Mouse (Mus musculus) embryo, embryonic 11 days (tissue): ENCODE results near the gene Apob.
"Not testable (repeated sequence)": the region's sequence is repeated elsewhere in the genome, so short reads cannot be mapped to it uniquely, and the experiment has no call there.

Experiments
- DNase-seq: peaks from one replicate; pipeline ENCODE4 v3.0.0-alpha.2; 2015

Gene Apob

DNA sequence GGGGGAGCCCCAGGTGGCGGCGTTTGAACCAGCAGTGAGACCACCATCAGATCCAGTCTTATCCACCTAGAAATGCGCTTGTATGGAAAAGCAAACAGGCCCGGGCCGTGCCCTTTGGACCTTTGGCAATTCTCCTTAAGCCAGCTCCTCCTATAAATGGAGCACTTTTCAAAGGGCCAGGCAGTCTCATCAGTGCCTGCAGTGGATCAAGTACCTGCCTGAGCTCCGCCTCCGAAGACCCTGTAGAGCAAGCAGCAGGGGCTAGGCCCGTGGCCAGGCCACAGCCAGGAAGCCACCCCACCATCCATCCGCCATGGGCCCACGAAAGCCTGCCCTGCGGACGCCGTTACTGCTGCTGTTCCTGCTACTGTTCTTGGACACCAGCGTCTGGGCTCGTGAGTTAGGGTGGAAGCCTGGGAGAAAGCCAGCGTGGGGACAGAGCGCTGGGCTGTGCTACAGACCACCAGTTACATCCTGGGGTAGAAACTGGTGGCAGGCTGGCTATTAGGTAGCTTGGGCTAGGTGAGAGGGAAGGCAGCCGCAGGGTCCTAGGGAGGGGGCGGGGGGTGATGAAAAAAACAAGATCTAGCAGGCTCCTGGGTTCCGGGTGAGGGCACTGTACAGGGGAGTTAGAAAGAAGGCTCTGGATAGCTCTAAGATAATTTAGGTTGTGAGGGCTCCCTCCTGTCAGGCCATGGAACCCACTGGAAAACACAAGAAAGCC is at the start of gene Apob:
Apob (plus strand) TSS at position 183 of the 724 bp plus-strand sequence.
- peak; percentile 7 for DNase-seq

DNA sequence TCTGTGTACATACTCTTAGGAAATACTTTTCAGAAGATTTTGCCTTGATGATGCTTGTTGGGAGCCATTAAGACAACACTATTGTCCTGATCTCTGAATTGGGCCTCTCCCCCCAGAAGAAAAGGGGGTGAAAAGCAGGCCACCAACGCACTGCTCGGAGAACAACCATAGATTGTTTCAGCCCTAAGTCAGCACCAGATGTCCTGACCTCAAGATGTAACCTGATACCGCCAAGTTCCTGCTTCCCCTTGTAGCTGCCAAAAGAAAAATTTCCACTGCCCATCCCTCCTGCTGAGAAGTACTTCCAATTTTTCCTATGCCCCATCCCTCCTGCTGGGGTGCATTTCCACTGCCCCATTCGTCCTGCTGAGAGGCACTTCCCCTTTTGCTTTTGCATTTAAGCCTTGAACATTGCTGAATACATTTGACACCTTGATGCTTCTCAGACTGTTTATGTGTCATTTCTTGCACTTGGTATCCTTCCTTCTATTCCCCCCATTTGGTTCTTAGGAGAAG is 45.0 kb upstream of the Apob start:
- no peak for DNase-seq

DNA sequence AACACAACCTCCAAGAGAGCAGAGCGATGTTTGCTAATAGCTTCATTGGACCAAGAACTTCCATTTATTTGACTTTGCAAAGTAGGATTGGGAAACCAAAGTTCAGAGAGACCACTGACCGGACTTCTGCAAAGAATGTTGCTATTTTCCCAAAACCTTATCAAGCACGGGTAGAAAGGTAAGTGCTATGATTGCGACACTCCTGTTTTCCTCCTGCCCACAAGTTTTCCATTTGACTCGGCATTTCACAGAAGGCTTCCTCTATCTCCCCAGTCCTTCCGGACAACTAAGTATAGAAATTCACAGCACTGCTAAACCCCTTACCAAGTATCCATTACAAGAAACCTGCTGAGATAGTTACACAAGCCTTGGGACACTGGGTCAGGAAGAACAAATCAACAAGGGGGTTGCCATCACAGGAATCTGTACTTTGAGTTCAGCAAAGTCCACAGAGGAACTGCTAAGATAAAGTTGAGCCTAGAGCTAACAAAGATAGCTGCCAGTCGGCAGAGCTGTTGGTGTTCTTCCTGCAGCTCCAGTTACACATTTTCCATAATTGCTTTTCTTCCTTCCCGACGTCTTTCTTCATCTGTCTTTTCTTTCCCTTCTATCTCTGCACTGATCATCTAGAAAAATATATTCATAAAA is 27.2 kb upstream of the Apob start:
- no peak for DNase-seq

DNA sequence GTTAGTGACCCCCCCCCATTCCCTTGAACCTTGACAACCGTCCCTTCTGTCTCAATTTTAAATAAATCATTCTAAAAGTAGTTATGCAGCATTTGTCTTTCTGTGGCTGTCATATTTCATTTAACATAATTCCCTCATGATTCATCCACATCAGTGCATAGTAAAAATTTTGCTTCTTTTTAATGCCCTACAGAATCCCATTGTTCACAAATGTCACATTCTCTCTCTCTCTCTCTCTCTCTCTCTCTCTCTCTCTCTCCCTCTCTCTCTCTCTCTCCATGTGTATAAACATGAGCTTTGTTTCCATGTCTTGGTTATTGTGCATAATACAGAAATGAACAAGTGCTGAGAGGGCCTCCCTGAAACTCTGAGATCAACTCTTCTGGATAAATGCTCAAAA is 18.6 kb upstream of the Apob start:
- DNase-seq, result no peak

DNA sequence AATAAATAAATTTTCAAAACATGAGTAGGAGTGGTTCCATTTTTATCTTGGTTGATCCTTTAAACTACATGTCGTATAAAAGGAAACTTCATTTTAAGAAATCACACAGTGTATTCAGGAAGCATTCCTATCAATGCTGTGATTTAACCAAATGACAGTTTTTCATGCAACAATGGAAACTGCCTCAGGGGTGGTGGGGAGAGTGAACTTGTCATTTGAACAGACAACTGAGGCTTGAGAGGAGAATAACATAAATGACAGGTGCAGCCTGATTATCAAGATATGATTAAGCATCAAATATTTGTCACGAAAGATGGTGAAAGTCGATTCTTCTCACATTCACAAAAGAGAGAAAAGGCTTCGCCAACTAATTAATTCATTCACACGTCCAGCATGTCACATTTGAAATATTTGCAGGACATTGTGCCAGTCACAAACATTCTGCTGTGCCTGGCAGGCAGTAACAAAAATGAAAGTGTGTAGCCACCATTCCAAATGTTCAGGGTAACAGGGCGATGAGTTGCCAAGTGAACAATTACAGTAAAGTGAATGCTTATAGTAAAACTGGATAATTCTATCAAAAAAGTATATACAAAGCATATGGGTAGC is 18.0 kb upstream of the Apob start:
- DNase-seq, result no peak

DNA sequence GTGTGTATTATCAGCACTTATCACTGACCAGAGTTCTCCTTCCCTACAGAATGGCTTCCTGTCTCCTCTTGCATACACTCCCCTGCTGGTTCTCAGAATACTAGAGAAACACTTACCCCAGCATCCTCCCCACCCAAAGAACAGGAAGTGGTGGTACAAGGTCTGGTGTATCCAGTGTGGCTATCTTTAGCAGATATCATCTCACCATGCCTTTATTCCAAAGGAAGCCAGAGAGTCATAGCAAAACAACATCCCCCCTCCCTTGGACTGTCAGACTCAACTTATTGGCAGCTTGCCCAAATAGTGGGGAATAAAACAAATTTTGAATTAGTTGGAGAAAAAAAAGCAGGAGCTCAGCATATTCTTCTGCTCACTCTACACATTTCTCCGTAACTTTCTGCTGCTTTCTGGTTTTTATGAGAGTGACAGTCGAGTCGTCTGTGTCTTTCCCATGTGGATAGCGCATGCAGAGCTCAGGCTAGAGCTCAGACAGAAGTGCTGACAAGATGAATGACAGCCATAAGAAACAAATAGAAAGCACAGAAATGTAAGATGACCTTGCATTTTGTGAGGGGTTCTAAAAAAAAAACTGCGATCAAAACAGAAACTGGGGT is 15.0 kb upstream of the Apob start:
- DNase-seq, result no peak

DNA sequence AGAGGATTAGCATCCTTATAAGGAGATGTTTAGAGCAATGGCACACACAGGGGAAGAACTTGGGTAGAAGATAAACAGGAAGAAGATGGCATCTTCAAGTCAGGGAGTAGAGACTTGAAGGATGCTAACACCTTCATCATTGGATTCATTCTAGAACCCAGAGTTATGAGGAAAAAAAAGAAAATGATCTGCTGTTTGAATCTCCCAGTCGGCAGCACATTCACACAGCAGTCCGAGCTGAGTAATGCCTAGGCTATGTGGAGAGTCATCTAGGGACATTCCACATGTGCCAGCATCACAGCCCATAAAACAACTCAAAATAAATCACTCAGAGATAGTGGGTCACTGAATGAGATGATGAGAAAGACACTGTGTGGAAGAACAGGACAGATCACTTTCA is 10.2 kb upstream of the Apob start:
- DNase-seq, result no peak

DNA sequence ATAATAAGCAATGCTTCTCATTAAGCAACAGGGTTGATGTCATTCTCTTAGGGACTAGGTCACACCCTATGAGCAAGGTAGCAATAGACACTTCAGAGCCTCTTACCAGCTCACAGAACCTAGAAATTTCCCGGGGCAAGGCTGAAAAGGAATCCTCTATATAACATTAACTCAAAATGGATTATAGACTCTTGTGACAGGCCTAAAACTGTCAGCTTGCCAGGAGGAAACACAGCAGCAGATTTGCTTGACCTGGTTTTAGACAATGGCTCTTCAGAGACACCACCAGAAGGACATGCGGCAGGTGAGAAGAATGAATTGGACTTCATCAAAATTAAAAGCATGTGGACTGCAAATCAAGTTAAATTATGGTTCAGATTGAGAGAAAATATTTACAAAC is 7.1 kb upstream of the Apob start:
- no peak for DNase-seq

DNA sequence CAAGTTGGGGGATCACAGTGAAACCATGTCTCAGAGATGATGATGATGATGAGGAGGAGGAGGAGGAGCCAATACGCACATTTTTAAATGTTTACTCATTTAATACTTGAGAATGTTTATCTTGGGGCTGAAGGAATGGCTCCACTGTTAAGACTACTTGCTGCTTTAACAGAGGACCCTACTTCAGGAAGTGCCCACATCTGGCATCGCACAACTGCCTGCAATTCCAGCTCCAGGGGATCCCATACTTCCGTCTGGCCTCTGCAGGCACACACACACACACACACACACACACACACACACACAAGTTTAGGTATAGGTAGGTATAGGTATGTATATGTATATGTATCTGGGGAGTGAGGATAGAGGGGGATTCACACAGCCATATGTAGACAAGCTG is 6.6 kb upstream of the Apob start:
- no peak for DNase-seq

DNA sequence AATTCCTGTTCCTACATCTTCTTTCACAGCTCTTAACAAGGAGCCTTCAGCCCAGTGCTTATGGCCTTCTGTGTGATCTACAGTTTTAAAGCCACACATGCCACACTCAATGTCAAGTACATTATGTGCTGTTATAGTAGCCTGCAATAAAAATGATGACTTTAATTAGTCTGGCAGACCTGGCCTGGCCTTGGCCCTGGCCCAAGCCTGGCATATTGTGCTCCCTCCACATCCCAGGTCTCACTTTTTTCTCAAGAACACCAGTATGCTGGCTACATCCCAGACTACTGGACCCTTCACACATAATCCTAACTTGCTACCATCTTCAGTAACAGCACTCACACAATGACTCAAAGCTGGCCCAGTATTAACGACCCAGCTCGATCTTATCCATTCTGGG is 5.7 kb upstream of the Apob start:
- DNase-seq, result no peak

DNA sequence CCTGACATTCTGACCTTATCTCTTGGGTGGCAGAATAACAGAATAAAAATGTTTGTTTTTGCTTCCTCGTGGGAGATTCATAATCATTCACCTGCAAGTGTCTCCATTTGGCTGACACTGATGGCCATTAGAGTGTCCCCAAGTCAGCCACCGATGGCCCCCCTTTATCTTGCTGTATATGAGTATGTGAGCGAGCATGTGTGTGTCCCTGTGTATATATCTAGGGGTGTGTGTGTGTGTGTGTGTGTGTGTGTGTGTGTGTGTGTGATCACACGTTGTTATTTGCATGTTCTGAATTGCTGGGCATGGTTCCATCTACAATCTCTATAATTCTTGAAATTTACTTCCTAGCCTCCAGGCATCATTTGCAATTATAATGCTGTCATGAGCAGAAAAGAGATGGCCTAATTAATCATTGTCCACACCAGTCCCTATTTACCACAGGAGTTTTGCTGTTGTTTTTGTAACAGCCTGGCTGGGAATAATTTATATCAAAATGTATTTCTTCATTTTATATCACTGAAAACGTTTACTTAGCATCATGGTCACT is 3.6 kb upstream of the Apob start:
- no peak for DNase-seq

DNA sequence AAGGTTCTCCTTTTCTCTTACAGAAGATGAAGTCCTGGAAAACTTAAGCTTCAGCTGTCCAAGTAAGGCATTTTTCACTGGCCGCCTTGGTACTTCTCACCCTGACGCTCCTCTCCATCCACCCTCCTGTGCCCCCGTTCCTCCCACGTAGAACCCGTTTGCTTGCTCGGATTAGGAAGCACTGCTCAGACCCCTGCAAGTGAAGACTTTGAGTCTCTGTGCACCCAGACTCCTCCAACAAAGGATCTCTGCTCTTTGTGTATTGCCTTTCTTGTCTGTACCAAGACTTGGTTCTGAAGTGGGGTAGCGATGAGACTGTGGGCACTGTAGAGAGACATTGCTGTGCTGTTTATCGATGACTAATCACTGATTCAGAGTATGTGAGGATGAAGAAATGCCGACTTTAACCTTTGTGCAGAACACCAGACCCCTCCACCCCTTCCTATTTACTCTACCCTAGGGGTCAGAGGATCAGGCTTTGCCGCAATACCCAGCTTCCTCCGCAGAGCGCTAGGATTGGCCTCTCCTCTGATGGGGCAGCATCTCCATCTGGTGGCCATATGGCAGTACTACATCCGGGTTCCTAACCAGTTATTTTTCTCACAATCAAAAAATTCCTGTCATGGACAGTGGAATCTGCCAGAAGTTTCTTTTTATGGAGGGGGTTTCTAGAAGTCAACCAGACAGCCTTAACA is 889 bp downstream of the Apob start:
- DNase-seq, result peak; percentile 83

DNA sequence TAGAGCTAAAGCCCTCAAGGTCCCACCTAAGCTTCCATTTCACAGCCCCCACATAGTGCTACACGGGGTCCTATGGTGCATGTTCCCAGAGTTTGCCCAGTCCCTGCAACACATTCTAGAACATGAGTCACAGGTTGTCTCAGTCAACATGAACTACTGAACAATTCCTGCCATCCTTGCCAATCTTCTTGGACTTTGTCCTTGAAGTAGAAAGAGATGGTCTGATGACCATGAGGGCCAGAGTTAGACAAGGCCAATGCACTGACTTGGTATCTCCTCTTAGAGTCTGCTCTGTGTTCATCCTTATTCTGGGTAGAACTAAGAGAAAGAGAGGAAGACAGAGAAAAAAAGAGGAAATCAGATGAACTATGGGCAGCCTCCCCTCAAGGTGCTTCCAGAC is 7.0 kb downstream of the Apob start:
- no peak for DNase-seq

DNA sequence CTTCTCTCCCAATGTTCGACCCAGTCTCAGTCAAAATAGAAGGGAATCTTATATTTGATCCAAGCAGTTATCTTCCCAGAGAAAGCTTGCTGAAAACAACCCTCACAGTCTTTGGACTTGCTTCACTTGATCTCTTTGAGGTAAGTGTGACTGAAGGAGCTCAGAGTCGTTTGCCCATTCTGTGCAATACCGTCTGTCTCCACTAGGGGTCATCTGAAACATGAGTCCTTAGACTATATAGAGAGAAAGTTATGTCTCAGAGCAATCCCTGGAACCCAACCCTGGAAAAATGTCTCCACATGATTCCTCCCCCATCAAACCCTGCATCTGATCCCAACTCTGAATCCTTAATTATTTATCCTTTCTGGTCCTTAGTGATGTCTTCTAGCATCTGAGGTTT is 13.4 kb downstream of the Apob start:
- peak; percentile 77 for DNase-seq

DNA sequence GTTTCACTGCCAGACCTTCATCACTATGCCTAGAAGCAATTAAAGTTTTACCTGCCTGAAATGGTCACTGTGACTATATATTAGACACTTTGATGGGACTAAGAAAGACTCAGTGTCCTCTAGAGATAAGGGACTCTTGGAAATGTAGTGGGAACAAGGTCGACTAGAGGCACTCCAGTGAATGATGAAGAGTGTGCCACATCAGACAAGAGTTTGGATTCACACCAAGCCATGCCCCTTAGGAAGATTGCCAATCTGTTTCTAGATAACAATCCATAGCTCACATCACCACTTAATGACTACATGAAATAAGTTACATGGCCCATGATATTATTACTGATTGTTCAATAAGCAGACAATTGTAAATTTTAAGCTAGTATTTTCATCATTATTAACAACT is 14.1 kb downstream of the Apob start:
- DNase-seq, result no peak

DNA sequence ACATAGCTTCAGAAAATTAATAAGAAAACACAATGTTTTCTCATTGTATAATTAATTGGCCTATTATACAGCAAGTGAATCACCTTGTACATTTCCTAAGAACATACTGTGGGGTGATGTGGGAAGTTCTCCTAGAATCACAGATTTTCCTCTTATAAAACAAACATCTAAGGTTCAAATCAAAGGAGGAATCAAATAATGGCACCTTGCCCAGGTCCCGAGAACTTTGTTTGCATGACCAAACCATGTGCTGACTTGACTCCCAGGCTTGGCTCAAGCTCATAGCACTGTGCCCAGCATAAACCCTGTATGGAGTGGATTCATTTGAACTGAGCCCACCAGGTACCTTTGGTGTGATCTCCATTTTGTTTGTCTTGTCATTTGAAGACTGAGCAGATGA is 43.5 kb downstream of the Apob start:
- DNase-seq, result no peak

DNA sequence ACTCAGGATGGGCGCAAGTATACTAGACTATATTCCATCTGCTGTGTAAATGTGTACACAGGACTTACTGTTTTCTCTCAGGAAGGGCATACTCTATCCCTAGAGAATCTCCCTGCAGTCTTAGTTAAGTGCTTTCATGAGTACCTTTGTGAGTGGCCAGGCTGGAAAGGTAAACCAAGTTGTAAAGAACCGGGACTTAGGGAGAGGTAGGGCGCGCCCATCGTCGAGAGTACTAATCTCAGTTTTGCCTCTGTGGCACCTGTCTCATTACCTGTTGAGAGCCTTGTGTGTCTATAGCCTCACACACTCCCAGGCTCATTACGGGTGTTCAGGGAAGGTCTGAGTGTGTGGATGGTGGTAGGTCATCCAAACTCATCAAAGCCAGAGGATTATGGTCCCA is 52.1 kb downstream of the Apob start:
- no peak for DNase-seq

DNA sequence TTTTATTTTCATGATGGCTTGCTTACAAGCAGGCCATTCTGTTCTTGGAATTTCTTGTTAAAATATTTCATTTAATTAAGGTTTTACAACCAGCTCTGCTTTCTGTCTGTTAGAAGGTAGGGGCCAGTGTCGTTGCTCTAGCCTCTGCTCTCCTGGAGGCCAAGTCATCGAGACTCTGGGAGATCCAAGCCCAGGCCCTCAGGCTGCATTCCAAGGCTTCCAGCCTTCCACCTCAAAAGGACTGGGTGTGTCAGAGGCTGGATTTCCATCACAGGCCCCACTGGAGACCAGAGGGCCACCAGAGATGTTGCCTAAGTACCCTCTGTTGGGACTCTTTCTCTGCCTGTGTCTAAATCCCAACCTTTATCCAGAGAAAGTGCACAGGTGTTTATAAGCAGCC is 52.6 kb downstream of the Apob start:
- DNase-seq, result no peak

DNA sequence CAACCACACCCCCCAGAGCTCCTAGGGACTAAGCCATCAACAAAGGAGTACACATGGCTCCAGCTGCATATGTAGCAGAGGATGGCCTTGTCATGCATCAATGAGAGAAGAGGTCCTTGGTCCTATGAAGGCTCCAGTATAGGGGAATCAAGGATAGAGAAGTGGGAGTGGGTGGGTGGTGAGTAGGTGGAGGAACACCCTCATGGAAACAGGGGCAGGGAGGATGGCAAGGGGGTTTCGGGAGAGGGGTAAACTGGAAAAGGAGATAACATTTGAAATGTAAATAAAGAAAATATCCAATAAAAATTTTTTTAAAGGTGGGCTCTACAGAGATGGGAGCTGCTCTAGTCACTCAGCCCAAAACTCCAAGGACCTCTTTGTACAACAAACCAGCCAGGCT is 53.7 kb downstream of the Apob start:
- not testable (repeated sequence) for DNase-seq

DNA sequence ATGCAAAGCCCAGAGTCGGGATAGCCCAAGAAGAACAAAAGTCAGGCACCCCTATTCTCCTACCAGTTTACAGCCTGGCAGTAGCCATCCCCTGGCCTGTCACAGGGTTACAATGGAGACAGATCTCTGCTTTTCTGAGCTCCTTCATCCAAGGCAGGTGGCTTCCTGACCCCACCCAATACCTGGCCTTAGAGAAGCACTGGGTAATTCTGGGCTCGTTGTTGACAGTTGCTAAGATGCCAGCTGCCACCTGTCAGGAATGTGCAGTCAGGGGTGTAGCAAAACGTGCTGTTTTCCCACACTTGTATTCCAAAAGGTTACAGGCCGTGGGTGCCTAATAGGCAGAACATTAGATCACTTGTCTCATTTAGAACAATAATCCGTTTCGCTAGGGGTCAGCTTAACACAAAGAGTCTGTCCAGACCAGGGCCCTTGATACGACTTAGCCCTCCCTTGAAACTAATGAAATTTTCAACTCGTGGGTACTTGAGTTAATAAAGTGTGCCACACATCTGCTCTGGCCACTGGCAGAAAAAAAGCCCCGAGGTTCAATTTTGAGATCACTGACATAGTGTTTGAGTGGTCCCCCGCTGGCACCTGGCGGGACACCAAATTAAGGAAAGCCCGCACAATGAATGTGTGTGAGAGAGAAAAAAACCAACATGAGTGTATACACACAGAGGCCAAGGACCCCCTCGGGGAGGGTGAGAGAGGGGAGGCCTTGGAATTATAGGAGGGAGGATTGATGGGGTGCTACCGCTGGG is 54.3 kb downstream of the Apob start:
- DNase-seq, result peak; percentile 54

DNA sequence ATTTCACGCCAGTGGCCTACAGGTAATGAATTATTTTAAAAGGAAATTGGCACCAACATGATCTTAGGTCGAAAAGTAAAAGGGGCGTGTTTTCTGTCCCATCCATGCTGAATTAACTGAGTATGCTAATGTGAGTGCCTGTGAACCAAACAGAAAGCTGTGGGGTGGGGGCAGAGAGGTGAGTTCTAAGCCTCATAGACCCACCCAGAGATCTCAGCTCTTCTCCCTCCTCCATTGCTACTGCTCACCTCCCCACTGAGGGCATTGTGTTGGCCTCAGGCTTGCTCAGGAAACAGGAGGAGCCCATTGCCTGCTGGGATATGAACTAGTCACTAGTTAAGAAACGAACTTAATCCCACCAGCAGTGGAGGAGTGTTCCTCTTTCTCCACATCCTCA is 54.9 kb downstream of the Apob start:
- no peak for DNase-seq

DNA sequence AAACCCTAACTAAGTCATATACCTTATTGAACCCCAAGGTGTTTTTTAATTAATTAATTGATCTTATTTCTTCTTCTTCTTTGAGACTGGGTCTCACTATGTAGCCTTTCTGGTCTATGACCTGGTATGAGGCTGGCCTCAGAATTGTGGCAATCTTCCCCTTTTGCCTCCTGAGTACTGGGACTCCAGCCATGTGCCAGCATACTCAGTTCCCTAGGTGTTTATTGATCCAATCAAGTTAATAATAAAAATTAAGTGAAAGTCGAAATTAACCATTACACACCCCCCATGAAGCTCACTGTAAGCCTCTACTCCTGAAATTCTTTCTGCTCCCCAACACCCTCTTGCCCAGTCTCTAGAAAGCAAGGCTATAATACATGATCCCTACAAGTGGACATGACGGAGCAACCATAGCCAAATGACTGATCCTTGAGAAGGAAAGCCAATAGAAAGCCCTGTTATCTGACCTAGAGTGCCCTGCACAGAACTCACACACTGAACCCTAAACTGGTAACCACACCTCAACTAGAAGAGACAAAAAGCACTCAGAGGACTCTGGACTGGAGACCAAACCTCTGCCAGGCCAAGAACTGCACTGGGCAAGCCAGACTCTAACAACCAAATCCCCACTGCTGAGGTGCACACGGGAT is 60.8 kb downstream of the Apob start:
- DNase-seq, result no peak
